23 mouse cellular contexts compared by ENCODE assay signal in genomic region chr3:89359630-89360029, GRCm38 (mm10). TPM values are rescaled to one million over a fixed set of nuclear protein-coding genes. Genes with fewer than 3 reads are reported as not detected.
DNase-seq lines count a peak whose midpoint lies in the region; ATAC-seq and TF ChIP-seq lines count a peak whose summit lies in the region.
"Had no signal": no experiment of that assay in that cellular context is flagged by ENCODE, and none has a peak within 500 bp of the region (broad histone marks: within the 10 kb centered on the region; RNA-seq: fewer than 3 reads in every experiment).

No protein-coding gene starts in this region.

- H3K4me2 ChIP-seq in lung, postnatal 0 days (replicated peaks; ENCODE audit: low read depth, low read length): no peak overlapping the region
- H3K4me2 ChIP-seq in stomach, embryonic 16.5 days (ENCODE audit: low read depth, low read length): no peak overlapping the region
- H3K4me2 ChIP-seq: embryonic facial prominence, embryonic 13.5 days; forebrain, embryonic 15.5 days; heart, embryonic 12.5 days had no signal

- no peaks in the 10 kb centered on the region for H3K4me1 ChIP-seq in lung, postnatal 0 days (ENCODE audit: insufficient read depth, low read depth, low read length)
- peaks cover 15% of the 10 kb centered on the region; the same call in 1 of the 2 replicates for H3K4me1 ChIP-seq in stomach, embryonic 16.5 days (ENCODE audit: control insufficient read depth, insufficient read depth, low read length)
- H3K4me1 ChIP-seq: forebrain, embryonic 15.5 days; heart, embryonic 12.5 days had no signal

- WGBS in lung, postnatal 0 days: 42% methylated on average over 6 of the region's 6 CpGs
- 51% methylated on average over 6 of the region's 6 CpGs for WGBS in stomach, embryonic 16.5 days

- H3K4me3 ChIP-seq in lung, postnatal 0 days (ENCODE audit: low read depth, low read length): no peak overlapping the region
- H3K4me3 ChIP-seq in stomach, embryonic 16.5 days (replicated peaks; ENCODE audit: low read length): no peak overlapping the region
- H3K4me3 ChIP-seq: embryonic facial prominence, embryonic 13.5 days; forebrain, embryonic 15.5 days; heart, embryonic 12.5 days; layer of hippocampus, adult 2 months had no signal

- H3K9me3 ChIP-seq in lung, postnatal 0 days (ENCODE audit: low read length): no peaks in the 10 kb centered on the region
- no peaks in the 10 kb centered on the region for H3K9me3 ChIP-seq in stomach, embryonic 16.5 days (replicated peaks; ENCODE audit: control insufficient read depth, low read length)
- H3K9me3 ChIP-seq: embryonic facial prominence, embryonic 13.5 days; forebrain, embryonic 15.5 days; heart, embryonic 12.5 days; megakaryocyte, embryonic 14.5 days had no signal

- DNase-seq in lung, postnatal 0 days (ENCODE audit: low spot score): peak; percentile 60
- DNase-seq in lung, postnatal 25 days (ENCODE audit: low spot score): no peak
- peak; percentile 84 for DNase-seq in Muller cell, postnatal 12 days (ENCODE audit: inconsistent ontology term)
- peak; percentile 48 for DNase-seq in brain, adult 2 months (ENCODE audit: low read depth, low spot score)
- no peak for DNase-seq in cerebellum, adult 11 months
- DNase-seq in adrenal gland, adult 2 months: no peak
- DNase-seq: cerebellum, postnatal 14 days; heart, postnatal 36 days; kidney, adult 18-20 months; layer of hippocampus, postnatal 36 days; midbrain, embryonic 14.5 days; thymus, postnatal 14 days had no signal

- no peaks in the 10 kb centered on the region for H3K27me3 ChIP-seq in lung, postnatal 0 days (replicated peaks; ENCODE audit: insufficient read depth, low read length)
- H3K27me3 ChIP-seq in stomach, embryonic 16.5 days (ENCODE audit: control insufficient read depth, insufficient read depth, low read length): no peaks in the 10 kb centered on the region
- H3K27me3 ChIP-seq: forebrain, embryonic 15.5 days had no signal

- H3K36me3 ChIP-seq in lung, postnatal 0 days (ENCODE audit: insufficient read depth, low read length): no peaks in the 10 kb centered on the region
- no peaks in the 10 kb centered on the region for H3K36me3 ChIP-seq in stomach, embryonic 16.5 days (ENCODE audit: control insufficient read depth, insufficient read depth, low read length)
- H3K36me3 ChIP-seq: embryonic facial prominence, embryonic 13.5 days; forebrain, embryonic 15.5 days; heart, embryonic 12.5 days had no signal

- no peak overlapping the region for H3K27ac ChIP-seq in lung, postnatal 0 days (ENCODE audit: low read length)
- H3K27ac ChIP-seq in stomach, embryonic 16.5 days (ENCODE audit: low read length): no peak overlapping the region
- H3K27ac ChIP-seq: embryonic facial prominence, embryonic 13.5 days; forebrain, embryonic 15.5 days; hindbrain, postnatal 0 days; kidney, postnatal 0 days; layer of hippocampus, adult 2 months; liver, embryonic 14.5 days had no signal

- TF ChIP-seq EP300 in lung, postnatal 0 days (IDR thresholded peaks at IDR 0.05): peak; percentile 55; the same call in 1 of the 2 replicates

- TF ChIP-seq CTCF in lung, postnatal 0 days (IDR thresholded peaks at IDR 0.05): no peak

- ATAC-seq in lung, postnatal 0 days: peak; percentile 63
- ATAC-seq in stomach, embryonic 16.5 days (ENCODE audit: insufficient read depth, low FRiP score): peak; percentile 41; the same call in 1 of the 2 replicates
- ATAC-seq: forebrain, embryonic 15.5 days; hindbrain, postnatal 0 days had no signal

- H3K9ac ChIP-seq in lung, postnatal 0 days (replicated peaks; ENCODE audit: low read depth): no peak overlapping the region
- H3K9ac ChIP-seq in stomach, embryonic 16.5 days (ENCODE audit: low read length): no peak overlapping the region
- H3K9ac ChIP-seq: embryonic facial prominence, embryonic 13.5 days; forebrain, embryonic 15.5 days; heart, embryonic 12.5 days; liver, embryonic 14.5 days had no signal

RNA-seq across cellular contexts. Expression of gene Dcst2, which starts 2.1 kb away (rescaled TPM):
- polyA plus RNA-seq in lung, postnatal 0 days (2015; fragmentation: Nextera tagmentation; extraction: Ambion mirVana): 0.16 and 0.25 TPM in 2 replicates
- polyA plus RNA-seq in stomach, embryonic 16.5 days (2015; fragmentation: Nextera tagmentation; extraction: Ambion mirVana): 0.45 and 0.49 TPM in 2 replicates
- total RNA-seq in adrenal gland, adult 2 months (2021): 1 to 10 TPM in 1 of 2 experiments, under 1 TPM in 1; 0.40 to 1.3 TPM
- polyA plus RNA-seq in adrenal gland, adult 2 months (2012; rRNA removed): 0.61 and 1.2 TPM in 2 replicates
- total RNA-seq: gastrocnemius, adult 18-20 months; heart, postnatal 36 days; neutrophil, adult 5-6 weeks had no signal
- polyA plus RNA-seq: heart, embryonic 12.5 days had no signal

RNA-seq across cellular contexts. Expression of gene Dcst1, which starts 5.4 kb away (rescaled TPM):
- polyA plus RNA-seq in lung, postnatal 0 days (2015; fragmentation: Nextera tagmentation; extraction: Ambion mirVana): 0.11 and 0.38 TPM in 2 replicates
- polyA plus RNA-seq in stomach, embryonic 16.5 days (2015; fragmentation: Nextera tagmentation; extraction: Ambion mirVana): 0.70 and 0.89 TPM in 2 replicates
- under 1 TPM in 1 of 2 experiments, not detected in 1; 0.41 TPM for total RNA-seq in adrenal gland, adult 2 months (2021)
- polyA plus RNA-seq in adrenal gland, adult 2 months (2012; rRNA removed): 0.46 and 0.53 TPM in 2 replicates
- total RNA-seq: gastrocnemius, adult 18-20 months; heart, postnatal 36 days; layer of hippocampus, adult 2 months; layer of hippocampus, postnatal 36 days; neutrophil, adult 5-6 weeks had no signal

RNA-seq across cellular contexts. Expression of gene Adam15, which starts 9.8 kb away (rescaled TPM):
- 133 and 177 TPM in 2 replicates for polyA plus RNA-seq in lung, postnatal 0 days (2015; fragmentation: Nextera tagmentation; extraction: Ambion mirVana)
- 61.1 and 69.5 TPM in 2 replicates for polyA plus RNA-seq in stomach, embryonic 16.5 days (2015; fragmentation: Nextera tagmentation; extraction: Ambion mirVana)
- 10 to 100 TPM; 56.1 to 87.5 TPM for total RNA-seq in adrenal gland, adult 2 months (2021)
- 142 and 182 TPM in 2 replicates for polyA plus RNA-seq in adrenal gland, adult 2 months (2012; rRNA removed)

RNA-seq across cellular contexts. Expression of gene Efna4, which starts 21.8 kb away (rescaled TPM):
- polyA plus RNA-seq in lung, postnatal 0 days (2015; fragmentation: Nextera tagmentation; extraction: Ambion mirVana): 9.7 and 10.3 TPM in 2 replicates
- polyA plus RNA-seq in stomach, embryonic 16.5 days (2015; fragmentation: Nextera tagmentation; extraction: Ambion mirVana): 15.0 and 15.5 TPM in 2 replicates
- total RNA-seq in adrenal gland, adult 2 months (2021): 1 to 10 TPM in 1 of 2 experiments, under 1 TPM in 1; 0.63 to 1.9 TPM
- 1.8 and 3.5 TPM in 2 replicates for polyA plus RNA-seq in adrenal gland, adult 2 months (2012; rRNA removed)
- total RNA-seq: gastrocnemius, adult 18-20 months; neutrophil, adult 5-6 weeks had no signal

RNA-seq across cellular contexts. Expression of gene Zbtb7b, which starts 34.9 kb away (rescaled TPM):
- polyA plus RNA-seq in lung, postnatal 0 days (2015; fragmentation: Nextera tagmentation; extraction: Ambion mirVana): 6.4 and 7.3 TPM in 2 replicates
- polyA plus RNA-seq in stomach, embryonic 16.5 days (2015; fragmentation: Nextera tagmentation; extraction: Ambion mirVana): 8.0 and 9.2 TPM in 2 replicates
- 100 to 1,000 TPM in 1 of 2 experiments, 10 to 100 TPM in 1; 84.0 to 102 TPM for total RNA-seq in adrenal gland, adult 2 months (2021)
- 117 and 121 TPM in 2 replicates for polyA plus RNA-seq in adrenal gland, adult 2 months (2012; rRNA removed)

Comparison
In these comparisons a context has a peak if more than half of its experiments do, and no peak if none do; other contexts are left out.
1. DNase-seq: peak in lung, postnatal 0 days (single experiment), Muller cell, postnatal 12 days (single experiment) and brain, adult 2 months (single experiment); none in lung, postnatal 25 days (single experiment), cerebellum, adult 11 months (single experiment) and adrenal gland, adult 2 months (single experiment).